Mouse (Mus musculus) heart, embryonic 10.5 days (tissue): ENCODE results near the gene Hltf. TPM values are rescaled to one million over a fixed set of nuclear protein-coding genes. Genes with fewer than 3 reads are reported as not detected.
"Not testable (repeated sequence)": the region's sequence is repeated elsewhere in the genome, so short reads cannot be mapped to it uniquely, and the experiment has no call there.

Experiments used
- DNase-seq: peaks from one replicate; pipeline ENCODE4 v3.0.0-alpha.2; 2017; ENCODE audit warnings: low spot score
- H3K27ac ChIP-seq: fragments of 300-500 bp; sonication (generic); 2 replicates; pipeline ENCODE4 v1.5.1; 2016; ENCODE audit warnings: mild to moderate bottlenecking
- H3K27me3 ChIP-seq: fragments of 300-500 bp; sonication (generic); 2 replicates; pipeline ENCODE4 v1.6.1; 2016; ENCODE audit warnings: mild to moderate bottlenecking; ENCODE audit not compliant: poor library complexity, insufficient read depth, severe bottlenecking
- H3K36me3 ChIP-seq: fragments of 300-500 bp; sonication (generic); 2 replicates; pipeline ENCODE4 v1.6.1; 2016; ENCODE audit warnings: mild to moderate bottlenecking, moderate library complexity
- H3K4me1 ChIP-seq: fragments of 300-500 bp; sonication (generic); 2 replicates; pipeline ENCODE4 v1.6.1; 2016; ENCODE audit warnings: mild to moderate bottlenecking
- H3K4me3 ChIP-seq: fragments of 300-500 bp; sonication (generic); 2 replicates; pipeline ENCODE4 v1.5.1; 2016; ENCODE audit warnings: mild to moderate bottlenecking, moderate library complexity
- H3K9me3 ChIP-seq: fragments of 300-500 bp; sonication (generic); 2 replicates; pipeline ENCODE4 v1.6.1; 2016; ENCODE audit warnings: mild to moderate bottlenecking, moderate library complexity
- WGBS: fragments of 180-500 bp; shearing (Covaris S2); methylation state at CpG from one replicate; pipeline ENCODE4 v1.1.7; 2016; 5-methylcytosine and 5-hydroxymethylcytosine counted together
- polyA plus RNA-seq: library from polyadenylated mRNA; unstranded; fragments of >200 nt; fragmentation: Nextera tagmentation; extraction: Ambion mirVana; gene quantifications from 2 replicates; pipeline ENCODE4 v1.2.1, GENCODE M21; 2016

The Hltf gene
- 15.7 and 19.7 TPM in 2 replicates for polyA plus RNA-seq

GRCm38 (mm10) chr3:20057306-20058196 is at the start of gene Hltf:
Gene Hltf (plus strand): TSS chr3:20057811.
- Histone ChIP-seq H3K27me3 (no peaks in the 10 kb centered on the region), H3K9me3 (no peaks in the 10 kb centered on the region), H3K4me3 (peak within 1 kb of the TSS; percentile 90), H3K4me1 (no peaks in the 10 kb centered on the region; the same call in 1 of the 2 replicates), H3K36me3 (peaks cover 10% of the 10 kb centered on the region; the same call in 1 of the 2 replicates), H3K27ac (peak within 1 kb of the TSS; percentile 86)
- WGBS = under 1% methylated on average over 51 of the region's 54 CpGs
- DNase-seq = peak; percentile 98

GRCm38 (mm10) chr3:20010464-20010863 is 47.1 kb upstream of the Hltf start:
- H3K27me3 ChIP-seq = no peaks in the 10 kb centered on the region
- WGBS = 84% methylated on average over 9 of the region's 9 CpGs
- H3K4me3 ChIP-seq = no peak overlapping the region
- H3K36me3 ChIP-seq = peaks cover 37% of the 10 kb centered on the region
- H3K27ac ChIP-seq = no peak overlapping the region
- no peaks in the 10 kb centered on the region for H3K9me3 ChIP-seq
- DNase-seq = no peak
- H3K4me1 ChIP-seq = no peaks in the 10 kb centered on the region

GRCm38 (mm10) chr3:20010905-20011304 is 46.7 kb upstream of the Hltf start:
- H3K4me3 ChIP-seq, H3K27me3 ChIP-seq, H3K4me1 ChIP-seq, DNase-seq, H3K9me3 ChIP-seq, H3K27ac ChIP-seq: not testable (repeated sequence)
- H3K36me3 ChIP-seq = peaks cover 41% of the 10 kb centered on the region
- 87% methylated on average over 7 of the region's 7 CpGs for WGBS

- WGBS = 88% methylated on average over 2 of the region's 2 CpGs
- no peaks in the 10 kb centered on the region for H3K9me3 ChIP-seq
- DNase-seq = no peak
These were observed 43.2 kb upstream of the Hltf start for GRCm38 (mm10) chr3:20014454-20014853.

GRCm38 (mm10) chr3:20018076-20018475 is 39.5 kb upstream of the Hltf start:
- peaks cover 58% of the 10 kb centered on the region for H3K36me3 ChIP-seq
- H3K27me3 ChIP-seq = no peaks in the 10 kb centered on the region
- WGBS = 69% methylated on average over 8 of the region's 8 CpGs
- H3K27ac ChIP-seq = no peak overlapping the region
- no peak for DNase-seq
- H3K4me1 ChIP-seq = no peaks in the 10 kb centered on the region
- H3K4me3 ChIP-seq = no peak overlapping the region
- H3K9me3 ChIP-seq = no peaks in the 10 kb centered on the region

More at GRCm38 (mm10) chr3:20014454-20014853, 43.2 kb upstream of the Hltf start:
- Histone ChIP-seq H3K27me3 (no peaks in the 10 kb centered on the region), H3K27ac (no peak overlapping the region), H3K36me3 (peaks cover 51% of the 10 kb centered on the region), H3K4me1 (no peaks in the 10 kb centered on the region), H3K4me3 (no peak overlapping the region)

- no peaks in the 10 kb centered on the region for H3K27me3 ChIP-seq
- DNase-seq = no peak
- no peaks in the 10 kb centered on the region for H3K9me3 ChIP-seq
- no peaks in the 10 kb centered on the region for H3K4me1 ChIP-seq
- H3K27ac ChIP-seq = no peak overlapping the region
- WGBS = 75% methylated on average over 1 of the region's 1 CpGs
- no peak overlapping the region for H3K4me3 ChIP-seq
- peaks cover 67% of the 10 kb centered on the region for H3K36me3 ChIP-seq
These were observed 33.8 kb upstream of the Hltf start for GRCm38 (mm10) chr3:20023832-20024231.

GRCm38 (mm10) chr3:20026481-20026880 is 31.1 kb upstream of the Hltf start:
- Histone ChIP-seq H3K36me3 (peaks cover 52% of the 10 kb centered on the region), H3K9me3 (no peaks in the 10 kb centered on the region), H3K27me3 (no peaks in the 10 kb centered on the region), H3K27ac (no peak overlapping the region), H3K4me1 (no peaks in the 10 kb centered on the region), H3K4me3 (no peak overlapping the region)
- no peak for DNase-seq

GRCm38 (mm10) chr3:20026996-20027689 is 30.5 kb upstream of the Hltf start:
- no peaks in the 10 kb centered on the region for H3K4me1 ChIP-seq
- WGBS = 90% methylated on average over 8 of the region's 8 CpGs
- peaks cover 51% of the 10 kb centered on the region for H3K36me3 ChIP-seq
- H3K4me3 ChIP-seq = no peak overlapping the region
- H3K27me3 ChIP-seq = no peaks in the 10 kb centered on the region
- no peak for DNase-seq
- no peaks in the 10 kb centered on the region for H3K9me3 ChIP-seq
- no peak overlapping the region for H3K27ac ChIP-seq

- no peak overlapping the region for H3K4me3 ChIP-seq
- no peak for DNase-seq
- H3K27me3 ChIP-seq = no peaks in the 10 kb centered on the region
- H3K4me1 ChIP-seq = no peaks in the 10 kb centered on the region
- 91% methylated on average over 5 of the region's 5 CpGs for WGBS
- H3K9me3 ChIP-seq = no peaks in the 10 kb centered on the region
- H3K27ac ChIP-seq = no peak overlapping the region
- peaks cover 45% of the 10 kb centered on the region for H3K36me3 ChIP-seq
These were observed 29.8 kb upstream of the Hltf start for GRCm38 (mm10) chr3:20027788-20028187.

GRCm38 (mm10) chr3:20028640-20029039 is 29.0 kb upstream of the Hltf start:
- Histone ChIP-seq H3K27me3 (no peaks in the 10 kb centered on the region), H3K36me3 (peaks cover 36% of the 10 kb centered on the region), H3K4me3 (no peak overlapping the region), H3K9me3 (no peaks in the 10 kb centered on the region), H3K4me1 (peaks cover 2% of the 10 kb centered on the region; the same call in 1 of the 2 replicates), H3K27ac (no peak overlapping the region)
- DNase-seq = no peak
- 90% methylated on average over 3 of the region's 3 CpGs for WGBS

GRCm38 (mm10) chr3:20030807-20031206 is 26.8 kb upstream of the Hltf start:
- no peak for DNase-seq
- WGBS = 89% methylated on average over 6 of the region's 6 CpGs
- Histone ChIP-seq H3K27ac (no peak overlapping the region), H3K9me3 (no peaks in the 10 kb centered on the region), H3K4me1 (peaks cover 11% of the 10 kb centered on the region), H3K4me3 (no peak overlapping the region), H3K27me3 (no peaks in the 10 kb centered on the region), H3K36me3 (peaks cover 16% of the 10 kb centered on the region)

GRCm38 (mm10) chr3:20033761-20034718 is 23.6 kb upstream of the Hltf start:
- DNase-seq = no peak
- H3K4me1 ChIP-seq = peaks cover 11% of the 10 kb centered on the region
- H3K27me3 ChIP-seq = no peaks in the 10 kb centered on the region
- peak overlapping the region; percentile 86 for H3K4me3 ChIP-seq
- no peaks in the 10 kb centered on the region for H3K36me3 ChIP-seq
- no peaks in the 10 kb centered on the region for H3K9me3 ChIP-seq
- peak overlapping the region; percentile 86 for H3K27ac ChIP-seq
- WGBS = 17% methylated on average over 10 of the region's 10 CpGs
